In the genomic region with DNA sequence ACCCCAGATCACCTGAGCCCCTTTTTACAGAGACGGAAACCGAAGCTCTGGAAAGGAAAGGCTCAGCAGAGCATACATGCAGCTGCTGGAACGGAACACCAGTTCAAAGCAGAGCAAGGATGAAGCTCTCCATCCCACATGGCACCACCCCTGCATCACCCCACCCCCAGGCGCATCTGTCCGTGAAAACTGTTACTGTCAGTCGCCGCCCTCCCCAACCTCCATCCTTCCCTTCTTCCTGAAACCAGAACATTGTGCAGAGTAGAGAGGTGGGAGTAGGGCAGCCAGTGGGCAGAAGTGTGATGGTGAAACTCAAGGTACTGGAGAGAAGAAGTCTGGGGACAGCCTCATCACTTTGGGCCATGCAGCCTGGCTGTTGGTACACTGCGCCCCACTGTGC, we compare ENCODE assay signal across 15 mouse cellular contexts.
DNase-seq lines count a peak whose midpoint lies in the region; ATAC-seq and TF ChIP-seq lines count a peak whose summit lies in the region.
"Had no signal": no experiment of that assay in that cellular context is flagged by ENCODE, and none has a peak within 500 bp of the region (broad histone marks: within the 10 kb centered on the region; RNA-seq: fewer than 3 reads in every experiment).

No protein-coding gene starts in this region.

- TF ChIP-seq EP300 in heart, adult 2 months (IDR thresholded peaks at IDR 0.05; ENCODE audit: insufficient read depth, low read depth, low read length): no peak

- intact Hi-C loops in left cerebral cortex, postnatal 14 days (cut with DNase I): loop anchor here (5.0 to 10.0 kb wide), 3 partner anchors 132 to 555 kb away; partner anchors contain the start of gene Tle3
- intact Hi-C loops in heart, adult 2 months (cut with DNase I): loop anchor here (2.0 to 5.0 kb wide), 2 partner anchors 809 to 932 kb away; no protein-coding TSS in a partner anchor

- no peak overlapping the region for H3K4me2 ChIP-seq in forebrain, postnatal 0 days (ENCODE audit: low read depth)
- H3K4me2 ChIP-seq: forebrain, embryonic 15.5 days; limb, embryonic 15.5 days; midbrain, embryonic 11.5 days had no signal

- H3K36me3 ChIP-seq in forebrain, embryonic 10.5 days (replicated peaks): no peaks in the 10 kb centered on the region
- H3K36me3 ChIP-seq in forebrain, postnatal 0 days (ENCODE audit: insufficient read depth): no peaks in the 10 kb centered on the region
- no peaks in the 10 kb centered on the region for H3K36me3 ChIP-seq in midbrain, embryonic 10.5 days
- H3K36me3 ChIP-seq in heart, adult 2 months (ENCODE audit: control insufficient read depth, insufficient read depth, low read length): no peaks in the 10 kb centered on the region
- H3K36me3 ChIP-seq: embryonic facial prominence, embryonic 10.5 days; forebrain, embryonic 15.5 days; limb, embryonic 15.5 days had no signal

- 88% methylated on average over 8 of the region's 8 CpGs for WGBS in forebrain, embryonic 10.5 days
- 88% methylated on average over 8 of the region's 8 CpGs for WGBS in forebrain, postnatal 0 days
- 85% methylated on average over 8 of the region's 8 CpGs for WGBS in midbrain, embryonic 10.5 days
- 81% methylated on average over 8 of the region's 8 CpGs for WGBS in heart, adult 2 months

- H3K4me3 ChIP-seq in forebrain, embryonic 10.5 days: no peak overlapping the region
- no peak overlapping the region for H3K4me3 ChIP-seq in forebrain, postnatal 0 days (ENCODE audit: low read depth, low read length)
- H3K4me3 ChIP-seq in midbrain, embryonic 10.5 days: no peak overlapping the region
- H3K4me3 ChIP-seq in heart, adult 2 months: no peak overlapping the region
- H3K4me3 ChIP-seq: embryonic facial prominence, embryonic 10.5 days; erythroblast, embryonic 14.5 days; forebrain, embryonic 15.5 days; limb, embryonic 15.5 days had no signal

- no peaks in the 10 kb centered on the region for H3K9me3 ChIP-seq in forebrain, embryonic 10.5 days
- H3K9me3 ChIP-seq in forebrain, postnatal 0 days (ENCODE audit: low read length): no peaks in the 10 kb centered on the region
- H3K9me3 ChIP-seq in midbrain, embryonic 10.5 days (replicated peaks): no peaks in the 10 kb centered on the region
- H3K9me3 ChIP-seq: embryonic facial prominence, embryonic 10.5 days; forebrain, embryonic 15.5 days; limb, embryonic 15.5 days had no signal

- ATAC-seq in forebrain, postnatal 0 days: no peak

- 0 out of 2 replicates have a peak overlapping the region, but pooled peaks have one; percentile 9 for H3K27ac ChIP-seq in forebrain, embryonic 10.5 days
- no peak overlapping the region for H3K27ac ChIP-seq in forebrain, postnatal 0 days (ENCODE audit: low read depth, low read length)
- H3K27ac ChIP-seq in midbrain, embryonic 10.5 days (replicated peaks): no peak overlapping the region; the same call in 1 of the 2 replicates
- H3K27ac ChIP-seq in heart, adult 2 months: no peak overlapping the region
- H3K27ac ChIP-seq: embryonic facial prominence, embryonic 10.5 days; forebrain, embryonic 15.5 days; limb, embryonic 15.5 days; stomach, postnatal 0 days had no signal

- no peaks in the 10 kb centered on the region for H3K79me2 ChIP-seq in heart, adult 2 months (replicated peaks; ENCODE audit: control insufficient read depth, insufficient read depth, low read length)

- H3K4me1 ChIP-seq in forebrain, embryonic 10.5 days: peaks cover 19% of the 10 kb centered on the region
- no peaks in the 10 kb centered on the region for H3K4me1 ChIP-seq in forebrain, postnatal 0 days (ENCODE audit: insufficient read depth)
- no peaks in the 10 kb centered on the region for H3K4me1 ChIP-seq in midbrain, embryonic 10.5 days
- H3K4me1 ChIP-seq in heart, adult 2 months (ENCODE audit: control insufficient read depth, insufficient read depth, low read length): no peaks in the 10 kb centered on the region

- no peak for TF ChIP-seq POLR2A in heart, adult 2 months (IDR thresholded peaks at IDR 0.05; ENCODE audit: insufficient read depth, low read depth, low read length)

- H3K9ac ChIP-seq in forebrain, postnatal 0 days: no peak overlapping the region
- no peak overlapping the region for H3K9ac ChIP-seq in heart, adult 2 months (ENCODE audit: low read depth, low read length)
- H3K9ac ChIP-seq: forebrain, embryonic 15.5 days; limb, embryonic 15.5 days; liver, postnatal 0 days had no signal

- no peak for TF ChIP-seq CTCF in forebrain, postnatal 0 days (IDR thresholded peaks at IDR 0.05; ENCODE audit: low read depth)
- no peak for TF ChIP-seq CTCF in heart, adult 2 months (IDR thresholded peaks at IDR 0.05)

- peaks cover 6% of the 10 kb centered on the region; the same call in 1 of the 2 replicates for H3K27me3 ChIP-seq in forebrain, embryonic 10.5 days (ENCODE audit: poor library complexity, severe bottlenecking)
- H3K27me3 ChIP-seq in forebrain, postnatal 0 days (ENCODE audit: insufficient read depth, low read length): no peaks in the 10 kb centered on the region; the same call in none of the 2 replicates
- H3K27me3 ChIP-seq in midbrain, embryonic 10.5 days (ENCODE audit: low read depth, poor library complexity, severe bottlenecking): 0 out of 2 replicates have a peak, but pooled peaks cover 3% of the 10 kb centered on the region
- H3K27me3 ChIP-seq in heart, adult 2 months (ENCODE audit: control insufficient read depth, insufficient read depth, low read length): no peaks in the 10 kb centered on the region
- H3K27me3 ChIP-seq: forebrain, embryonic 15.5 days had no signal

- no peak for DNase-seq in forebrain, embryonic 10.5 days (ENCODE audit: extremely low spot score, low spot score)
- no peak for DNase-seq in forebrain, postnatal 0 days
- DNase-seq in thymus, postnatal 14 days: peak; percentile 6
- DNase-seq in thymus, postnatal 10 days (ENCODE audit: low spot score in 2 of 2): no peak
- DNase-seq in left cerebral cortex, postnatal 14 days (ENCODE audit: low spot score in 2 of 2): peak; percentile 42 to 46
- DNase-seq in midbrain, embryonic 10.5 days (ENCODE audit: low spot score): no peak
- no peak for DNase-seq in cerebellum, postnatal 36 days
- no peak for DNase-seq in heart, adult 2 months

Comparison
In these comparisons a context has a peak if more than half of its experiments do, and no peak if none do; other contexts are left out.
1. DNase-seq: peak in thymus, postnatal 14 days (single experiment) and left cerebral cortex, postnatal 14 days (2 of 2); none in forebrain, embryonic 10.5 days (single experiment), forebrain, postnatal 0 days (single experiment), thymus, postnatal 10 days (0 of 2), midbrain, embryonic 10.5 days (single experiment), cerebellum, postnatal 36 days (0 of 2) and heart, adult 2 months (0 of 2).